In genomic region chr11:101059473-101059872, GRCm38 (mm10) we compare ENCODE assay signal across 10 mouse cellular contexts. TPM values are rescaled to one million over a fixed set of nuclear protein-coding genes. Genes with fewer than 3 reads are reported as not detected.
DNase-seq lines count a peak whose midpoint lies in the region; ATAC-seq and TF ChIP-seq lines count a peak whose summit lies in the region.
"Had no signal": no experiment of that assay in that cellular context is flagged by ENCODE, and none has a peak within 500 bp of the region (broad histone marks: within the 10 kb centered on the region; RNA-seq: fewer than 3 reads in every experiment).

No protein-coding gene starts in this region.

- 76% methylated on average over 10 of the region's 10 CpGs for WGBS in heart, embryonic 13.5 days
- WGBS in lung, postnatal 0 days = 85% methylated on average over 10 of the region's 10 CpGs
- WGBS in hindbrain, embryonic 12.5 days = 72% methylated on average over 10 of the region's 10 CpGs
- WGBS in stomach, embryonic 14.5 days = 86% methylated on average over 10 of the region's 10 CpGs

- peaks cover 96% of the 10 kb centered on the region for H3K4me1 ChIP-seq in heart, embryonic 13.5 days
- H3K4me1 ChIP-seq in lung, postnatal 0 days (ENCODE audit: insufficient read depth, low read depth, low read length) = peaks cover 60% of the 10 kb centered on the region
- H3K4me1 ChIP-seq in hindbrain, embryonic 12.5 days = peaks cover 16% of the 10 kb centered on the region
- peaks cover 65% of the 10 kb centered on the region for H3K4me1 ChIP-seq in stomach, embryonic 14.5 days (ENCODE audit: control insufficient read depth, insufficient read depth, low read length)

- peaks cover 36% of the 10 kb centered on the region for H3K36me3 ChIP-seq in heart, embryonic 13.5 days
- H3K36me3 ChIP-seq in lung, postnatal 0 days (ENCODE audit: insufficient read depth, low read length) = peaks cover 8% of the 10 kb centered on the region; the same call in 1 of the 2 replicates
- peaks cover 90% of the 10 kb centered on the region for H3K36me3 ChIP-seq in hindbrain, embryonic 12.5 days
- H3K36me3 ChIP-seq in stomach, embryonic 14.5 days (ENCODE audit: control insufficient read depth, insufficient read depth, low read length) = peaks cover 2% of the 10 kb centered on the region; the same call in 1 of the 2 replicates

- no peak for DNase-seq in heart, postnatal 4 days
- DNase-seq in lung, postnatal 0 days (ENCODE audit: low spot score) = no peak
- DNase-seq in lung, postnatal 14 days = no peak
- DNase-seq in embryo, embryonic 9.5 days (ENCODE audit: extremely low spot score) = no peak

- H3K4me3 ChIP-seq in heart, embryonic 13.5 days = no peak overlapping the region
- H3K4me3 ChIP-seq in lung, postnatal 0 days (ENCODE audit: low read depth, low read length) = no peak overlapping the region
- no peak overlapping the region for H3K4me3 ChIP-seq in hindbrain, embryonic 12.5 days
- H3K4me3 ChIP-seq in stomach, embryonic 14.5 days (ENCODE audit: low read depth, low read length) = no peak overlapping the region
- H3K4me3 ChIP-seq: erythroblast, embryonic 14.5 days had no signal

- TF ChIP-seq EP300 in lung, postnatal 0 days (IDR thresholded peaks at IDR 0.05) = no peak

- TF ChIP-seq CTCF in lung, postnatal 0 days (IDR thresholded peaks at IDR 0.05) = no peak

- H3K4me2 ChIP-seq in heart, embryonic 13.5 days = no peak overlapping the region
- no peak overlapping the region for H3K4me2 ChIP-seq in lung, postnatal 0 days (replicated peaks; ENCODE audit: low read depth, low read length)
- H3K4me2 ChIP-seq in hindbrain, embryonic 12.5 days (replicated peaks) = no peak overlapping the region
- H3K4me2 ChIP-seq in stomach, embryonic 14.5 days (replicated peaks; ENCODE audit: low read depth, low read length) = no peak overlapping the region

- peak overlapping the region; percentile 98 for H3K27ac ChIP-seq in heart, embryonic 13.5 days (replicated peaks)
- peak overlapping the region; percentile 90 for H3K27ac ChIP-seq in lung, postnatal 0 days (ENCODE audit: low read length)
- peak overlapping the region; percentile 76 for H3K27ac ChIP-seq in hindbrain, embryonic 12.5 days
- peak overlapping the region; percentile 86 for H3K27ac ChIP-seq in stomach, embryonic 14.5 days (ENCODE audit: low read length)

- no peaks in the 10 kb centered on the region for H3K27me3 ChIP-seq in heart, embryonic 13.5 days (replicated peaks)
- no peaks in the 10 kb centered on the region for H3K27me3 ChIP-seq in lung, postnatal 0 days (replicated peaks; ENCODE audit: insufficient read depth, low read length)
- H3K27me3 ChIP-seq in hindbrain, embryonic 12.5 days = no peaks in the 10 kb centered on the region
- H3K27me3 ChIP-seq in stomach, embryonic 14.5 days (ENCODE audit: control insufficient read depth, insufficient read depth, low read length) = no peaks in the 10 kb centered on the region

- no peak for ATAC-seq in heart, embryonic 13.5 days (ENCODE audit: extremely low read depth, insufficient number of reproducible peaks, low FRiP score, low TSS enrichment)
- ATAC-seq in lung, postnatal 0 days = no peak
- no peak for ATAC-seq in hindbrain, embryonic 12.5 days (ENCODE audit: low FRiP score)
- no peak for ATAC-seq in stomach, embryonic 14.5 days (ENCODE audit: insufficient number of reproducible peaks, insufficient read depth, low FRiP score, low read depth)
- ATAC-seq in monocyte, adult 5-6 weeks (replicated peaks; ENCODE audit: insufficient number of reproducible peaks, low FRiP score, low TSS enrichment, poor library complexity, severe bottlenecking) = no peak

- H3K9me3 ChIP-seq in heart, embryonic 13.5 days = no peaks in the 10 kb centered on the region
- no peaks in the 10 kb centered on the region for H3K9me3 ChIP-seq in lung, postnatal 0 days (ENCODE audit: low read length)
- H3K9me3 ChIP-seq in hindbrain, embryonic 12.5 days (replicated peaks) = no peaks in the 10 kb centered on the region
- no peaks in the 10 kb centered on the region for H3K9me3 ChIP-seq in stomach, embryonic 14.5 days (ENCODE audit: control insufficient read depth, low read depth, low read length)

- peak overlapping the region; percentile 78 for H3K9ac ChIP-seq in heart, embryonic 13.5 days
- H3K9ac ChIP-seq in lung, postnatal 0 days (replicated peaks; ENCODE audit: low read depth) = no peak overlapping the region
- H3K9ac ChIP-seq in hindbrain, embryonic 12.5 days = no peak overlapping the region
- H3K9ac ChIP-seq in stomach, embryonic 14.5 days (replicated peaks; ENCODE audit: low read depth, low read length) = no peak overlapping the region

RNA-seq across cellular contexts. Expression of gene Naglu, which starts 10.3 kb away (rescaled TPM):
- 13.5 and 13.7 TPM in 2 replicates for polyA plus RNA-seq in heart, embryonic 13.5 days (2015; fragmentation: Nextera tagmentation; extraction: Ambion mirVana)
- 10 to 100 TPM in 1 of 2 experiments, 1 to 10 TPM in 1; 9.0 to 10.1 TPM for total RNA-seq in heart, postnatal 4 days (2021)
- polyA plus RNA-seq in lung, postnatal 0 days (2015; fragmentation: Nextera tagmentation; extraction: Ambion mirVana) = 18.9 and 21.9 TPM in 2 replicates
- 13.3 and 13.7 TPM in 2 replicates for polyA plus RNA-seq in hindbrain, embryonic 12.5 days (2016; fragmentation: Nextera tagmentation; extraction: Ambion mirVana)
- 11.2 and 14.2 TPM in 2 replicates for polyA plus RNA-seq in stomach, embryonic 14.5 days (2014; fragmentation: Nextera tagmentation; extraction: Ambion mirVana)
- 5.6 to 14.8 TPM (median 9.9 TPM) in 3 replicates for total RNA-seq in monocyte, adult 5-6 weeks (2017)

RNA-seq across cellular contexts. Expression of gene Hsd17b1, which starts 18.7 kb away (rescaled TPM):
- 0.14 and 0.17 TPM in 2 replicates for polyA plus RNA-seq in heart, embryonic 13.5 days (2015; fragmentation: Nextera tagmentation; extraction: Ambion mirVana)
- not detected for total RNA-seq in heart, postnatal 4 days (2021)
- 0.10 and 0.17 TPM in 2 replicates for polyA plus RNA-seq in lung, postnatal 0 days (2015; fragmentation: Nextera tagmentation; extraction: Ambion mirVana)
- polyA plus RNA-seq in hindbrain, embryonic 12.5 days (2016; fragmentation: Nextera tagmentation; extraction: Ambion mirVana) = 0.23 and 0.26 TPM in 2 replicates
- not detected in 2 replicates for polyA plus RNA-seq in stomach, embryonic 14.5 days (2014; fragmentation: Nextera tagmentation; extraction: Ambion mirVana)
- 0.68 TPM in 1 of 3 replicates, not detected in the others for total RNA-seq in monocyte, adult 5-6 weeks (2017)
- total RNA-seq: gastrocnemius, postnatal 25 days had no signal

RNA-seq across cellular contexts. Expression of gene Coasy, which starts 22.9 kb away (rescaled TPM):
- 26.8 and 28.4 TPM in 2 replicates for polyA plus RNA-seq in heart, embryonic 13.5 days (2015; fragmentation: Nextera tagmentation; extraction: Ambion mirVana)
- 10 to 100 TPM; 15.4 to 16.2 TPM for total RNA-seq in heart, postnatal 4 days (2021)
- polyA plus RNA-seq in lung, postnatal 0 days (2015; fragmentation: Nextera tagmentation; extraction: Ambion mirVana) = 30.5 TPM in 2 replicates
- polyA plus RNA-seq in hindbrain, embryonic 12.5 days (2016; fragmentation: Nextera tagmentation; extraction: Ambion mirVana) = 45.6 and 51.2 TPM in 2 replicates
- polyA plus RNA-seq in stomach, embryonic 14.5 days (2014; fragmentation: Nextera tagmentation; extraction: Ambion mirVana) = 37.9 and 41.3 TPM in 2 replicates
- total RNA-seq in monocyte, adult 5-6 weeks (2017) = 11.4 to 16.6 TPM (median 16.1 TPM) in 3 replicates

RNA-seq across cellular contexts. Expression of gene Mlx, which starts 27.6 kb away (rescaled TPM):
- polyA plus RNA-seq in heart, embryonic 13.5 days (2015; fragmentation: Nextera tagmentation; extraction: Ambion mirVana) = 36.3 and 41.6 TPM in 2 replicates
- total RNA-seq in heart, postnatal 4 days (2021) = 10 to 100 TPM; 17.5 to 17.7 TPM
- polyA plus RNA-seq in lung, postnatal 0 days (2015; fragmentation: Nextera tagmentation; extraction: Ambion mirVana) = 42.5 and 44.5 TPM in 2 replicates
- polyA plus RNA-seq in hindbrain, embryonic 12.5 days (2016; fragmentation: Nextera tagmentation; extraction: Ambion mirVana) = 62.1 and 62.4 TPM in 2 replicates
- 36.7 and 46.0 TPM in 2 replicates for polyA plus RNA-seq in stomach, embryonic 14.5 days (2014; fragmentation: Nextera tagmentation; extraction: Ambion mirVana)
- total RNA-seq in monocyte, adult 5-6 weeks (2017) = 61.7 to 74.7 TPM (median 71.4 TPM) in 3 replicates

RNA-seq across cellular contexts. Expression of gene Psmc3ip, which starts 35.8 kb away (rescaled TPM):
- polyA plus RNA-seq in heart, embryonic 13.5 days (2015; fragmentation: Nextera tagmentation; extraction: Ambion mirVana) = 21.4 and 26.6 TPM in 2 replicates
- 10 to 100 TPM; 11.7 to 13.6 TPM for total RNA-seq in heart, postnatal 4 days (2021)
- polyA plus RNA-seq in lung, postnatal 0 days (2015; fragmentation: Nextera tagmentation; extraction: Ambion mirVana) = 9.8 and 10.4 TPM in 2 replicates
- polyA plus RNA-seq in hindbrain, embryonic 12.5 days (2016; fragmentation: Nextera tagmentation; extraction: Ambion mirVana) = 30.5 and 34.3 TPM in 2 replicates
- polyA plus RNA-seq in stomach, embryonic 14.5 days (2014; fragmentation: Nextera tagmentation; extraction: Ambion mirVana) = 29.7 and 36.4 TPM in 2 replicates
- 5.0 to 6.2 TPM in 2 of 3 replicates, not detected in the other for total RNA-seq in monocyte, adult 5-6 weeks (2017)
